ENCODE assay signal across 18 mouse cellular contexts in the genomic region with DNA sequence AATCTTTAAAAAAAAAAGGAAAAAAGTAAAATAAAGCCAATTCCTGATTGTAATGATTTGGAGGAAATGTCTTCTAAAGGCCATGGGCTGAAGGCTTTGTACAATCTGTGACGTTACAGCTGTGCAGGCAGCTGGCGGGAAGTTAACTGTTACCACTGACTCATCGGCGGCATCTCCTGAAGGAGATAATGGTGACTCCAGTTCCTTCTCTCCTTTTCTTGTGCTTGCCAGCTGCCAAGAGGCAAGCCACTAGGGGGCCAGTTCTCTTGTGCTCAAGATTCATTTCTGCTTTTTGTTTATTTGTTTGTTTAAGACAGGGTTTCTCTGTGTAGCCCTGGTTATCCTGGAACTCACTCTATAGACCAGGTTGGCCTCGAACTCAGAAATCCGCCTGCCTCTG. TPM values are rescaled to one million over a fixed set of nuclear protein-coding genes. Genes with fewer than 3 reads are reported as not detected.
A peak's percentile ranks its signal among the peaks of the same experiment; 100 is the strongest.
DNase-seq lines count a peak whose midpoint lies in the region; ATAC-seq and TF ChIP-seq lines count a peak whose summit lies in the region.
"Had no signal": no experiment of that assay in that cellular context is flagged by ENCODE, and none has a peak within 500 bp of the region (broad histone marks: within the 10 kb centered on the region; RNA-seq: fewer than 3 reads in every experiment).

No protein-coding gene starts in this region.

- no peaks in the 10 kb centered on the region for H3K27me3 ChIP-seq in kidney, postnatal 0 days (ENCODE audit: insufficient read depth, low read length)
- peaks cover 26% of the 10 kb centered on the region for H3K27me3 ChIP-seq in CH12.LX (replicated peaks)

- no peaks in the 10 kb centered on the region for H3K79me2 ChIP-seq in CH12.LX (replicated peaks; ENCODE audit: control insufficient read depth, extremely low read depth, insufficient read depth, poor library complexity, severe bottlenecking)

- in situ Hi-C loops in CH12.LX (cut with MboI; ENCODE audit: low pct_ligation_motif_present, low pct_unique_long_range_greater_than_20kb, low sequenced_read_pairs), result no loop called here

- no peak overlapping the region for H3K4me2 ChIP-seq in kidney, postnatal 0 days (ENCODE audit: low read length)
- H3K4me2 ChIP-seq in CH12.LX (ENCODE audit: insufficient read depth, low read depth, poor library complexity, severe bottlenecking), result no peak overlapping the region

- H3K9me3 ChIP-seq in kidney, postnatal 0 days (replicated peaks; ENCODE audit: low read length), result no peaks in the 10 kb centered on the region
- peaks cover 17% of the 10 kb centered on the region for H3K9me3 ChIP-seq in CH12.LX (replicated peaks; ENCODE audit: low read length)
- H3K9me3 ChIP-seq: limb, embryonic 10.5 days had no signal

- no peak overlapping the region for H3K9ac ChIP-seq in kidney, postnatal 0 days (ENCODE audit: low read depth, low read length)
- no peak overlapping the region for H3K9ac ChIP-seq in CH12.LX (ENCODE audit: insufficient read depth, low read depth)

- no peaks in the 10 kb centered on the region for H3K36me3 ChIP-seq in kidney, postnatal 0 days (ENCODE audit: insufficient read depth, low read length)
- no peaks in the 10 kb centered on the region for H3K36me3 ChIP-seq in CH12.LX (replicated peaks in 1 of 2; ENCODE audit: control insufficient read depth in 1 of 2, insufficient read depth in 1 of 2, low read length in 1 of 2)
- H3K36me3 ChIP-seq: limb, embryonic 10.5 days had no signal

- WGBS in kidney, postnatal 0 days, result 78% methylated on average over 6 of the region's 6 CpGs

- DNase-seq in kidney, postnatal 0 days (ENCODE audit: low spot score), result peak; percentile 58
- no peak for DNase-seq in kidney, postnatal 10 days
- DNase-seq in CH12.LX (ENCODE audit: extremely low read depth) (peak; percentile 21), ZHBTc4 (ENCODE audit: low read depth, low spot score) (peak; percentile 59)
- DNase-seq in thymus, postnatal 14 days, result no peak
- DNase-seq in spleen, adult 18-20 months, result no peak
- DNase-seq: adrenal gland, postnatal 14 days; cerebellum, adult 2 months; embryo, embryonic 11 days; heart, postnatal 36 days; kidney, postnatal 25 days; thymus, adult 2 months had no signal

- TF ChIP-seq RAD21 in CH12.LX (IDR thresholded peaks at IDR 0.05; ENCODE audit: low read depth, low read length), result no peak

- no peak overlapping the region for H3K27ac ChIP-seq in kidney, postnatal 0 days
- H3K27ac ChIP-seq in CH12.LX (ENCODE audit: insufficient read depth, low read depth), result no peak overlapping the region
- H3K27ac ChIP-seq: limb, embryonic 10.5 days had no signal

- H3K4me3 ChIP-seq in kidney, postnatal 0 days (replicated peaks; ENCODE audit: low read depth, low read length), result no peak overlapping the region
- no peak overlapping the region for H3K4me3 ChIP-seq in CH12.LX (replicated peaks in 1 of 3; ENCODE audit: low read depth in 2 of 3, low read length in 2 of 3, poor library complexity in 1 of 3)
- H3K4me3 ChIP-seq: limb, embryonic 10.5 days; megakaryocyte, embryonic 14.5 days had no signal

- ATAC-seq in kidney, postnatal 0 days (replicated peaks; ENCODE audit: low FRiP score, low read depth), result no peak
- ATAC-seq in monocyte, adult 5-6 weeks (replicated peaks; ENCODE audit: insufficient number of reproducible peaks, low FRiP score, low TSS enrichment, poor library complexity, severe bottlenecking), result peak; percentile 55
- no peak for ATAC-seq in frontal cortex, adult (ENCODE audit: low TSS enrichment)
- ATAC-seq: forebrain, embryonic 16.5 days; inflammation-experienced regulatory T-cells, adult 6 months had no signal

- no peak for TF ChIP-seq POLR2A in CH12.LX (IDR thresholded peaks at IDR 0.05; ENCODE audit: low read depth, low read length)

- TF ChIP-seq CTCF in kidney, postnatal 0 days (IDR thresholded peaks at IDR 0.05; ENCODE audit: low read depth), result peak; percentile 46
- no peak for TF ChIP-seq CTCF in CH12.LX (conservative IDR thresholded peaks at IDR 0.05 in 1 of 2, IDR thresholded peaks at IDR 0.05 in 1 of 2; ENCODE audit: low read depth in 2 of 2, low read length in 2 of 2)

- dilution Hi-C loops in CH12.LX (cut with MboI; ENCODE audit: extremely low pct_ligation_motif_present, extremely low pct_unique_long_range_greater_than_20kb, low sequenced_read_pairs), result no loop called here

- peaks cover 8% of the 10 kb centered on the region; the same call in 1 of the 2 replicates for H3K4me1 ChIP-seq in kidney, postnatal 0 days (replicated peaks; ENCODE audit: insufficient read depth, low read length)
- peaks cover 6 to 15% of the 10 kb centered on the region in 2 experiments; a peak in 3 of 4 replicates for H3K4me1 ChIP-seq in CH12.LX (ENCODE audit: control insufficient read depth in 1 of 2, insufficient read depth in 2 of 2)

- no peak for TF ChIP-seq EP300 in CH12.LX (IDR thresholded peaks at IDR 0.05; ENCODE audit: low read length)

TF ChIP-seq in CH12.LX, 34 proteins besides CTCF, POLR2A, EP300 and RAD21:
- no peak for TF ChIP-seq TBP (conservative IDR thresholded peaks at IDR 0.05; ENCODE audit: low read depth, low read length)
- no peak for TF ChIP-seq E2F4 (IDR thresholded peaks at IDR 0.05; ENCODE audit: insufficient replicate concordance, low read depth, low read length)
- TF ChIP-seq SMC3 (IDR thresholded peaks at IDR 0.05; ENCODE audit: low read depth, low read length), result no peak
- TF ChIP-seq GABPA (IDR thresholded peaks at IDR 0.05; ENCODE audit: insufficient replicate concordance, low read depth, low read length), result no peak
- TF ChIP-seq ZNF384 (IDR thresholded peaks at IDR 0.05; ENCODE audit: low read depth, low read length), result no peak
- TF ChIP-seq JUN (IDR thresholded peaks at IDR 0.05; ENCODE audit: insufficient read depth, low read depth, low read length), result no peak
- no peak for TF ChIP-seq ELF1 (IDR thresholded peaks at IDR 0.05; ENCODE audit: low read depth, low read length)
- no peak for TF ChIP-seq RCOR1 (conservative IDR thresholded peaks at IDR 0.05; ENCODE audit: low read depth, low read length)
- no peak for TF ChIP-seq CHD1 (IDR thresholded peaks at IDR 0.05; ENCODE audit: low read depth, low read length)
- no peak for TF ChIP-seq USF1 (IDR thresholded peaks at IDR 0.05; ENCODE audit: low read depth, low read length)
- no peak for TF ChIP-seq BHLHE40 (IDR thresholded peaks at IDR 0.05; ENCODE audit: low read depth, low read length)
- TF ChIP-seq KAT2A (IDR thresholded peaks at IDR 0.05; ENCODE audit: insufficient replicate concordance, low read length), result no peak
- no peak for TF ChIP-seq IRF4 (IDR thresholded peaks at IDR 0.05; ENCODE audit: low read depth, low read length)
- TF ChIP-seq MAZ (IDR thresholded peaks at IDR 0.05; ENCODE audit: low read depth, low read length), result no peak
- TF ChIP-seq USF2 (conservative IDR thresholded peaks at IDR 0.05; ENCODE audit: low read depth, low read length), result no peak
- TF ChIP-seq CHD2 (IDR thresholded peaks at IDR 0.05; ENCODE audit: low read length), result no peak
- TF ChIP-seq ZKSCAN1 (IDR thresholded peaks at IDR 0.05; ENCODE audit: borderline replicate concordance, low read depth, low read length), result no peak
- TF ChIP-seq NRF1 (IDR thresholded peaks at IDR 0.05; ENCODE audit: low read depth, low read length), result no peak
- no peak for TF ChIP-seq ZC3H11A (IDR thresholded peaks at IDR 0.05; ENCODE audit: low read depth, low read length)
- TF ChIP-seq TCF12 (IDR thresholded peaks at IDR 0.05; ENCODE audit: low read depth, low read length), result no peak

RNA-seq across cellular contexts. Expression of gene Arhgef19, which starts 29.8 kb away (rescaled TPM):
- polyA plus RNA-seq in kidney, postnatal 0 days (2015; fragmentation: Nextera tagmentation; extraction: Ambion mirVana), result 5.2 and 5.7 TPM in 2 replicates
- 0.08 and 0.21 TPM in 2 replicates for total RNA-seq in CH12.LX (2012; rRNA removed)
- 0.15 TPM in 1 of 2 replicates, not detected in the other for total RNA-seq in CH12.LX (2014; rRNA removed)
- polyA plus RNA-seq in CH12.LX (2012; ENCODE audit: insufficient read length, low read depth), result 0.19 and 0.40 TPM in 2 replicates
- total RNA-seq in monocyte, adult 5-6 weeks (2017), result not detected in 3 replicates
- polyA plus RNA-seq: inflammation-experienced regulatory T-cells, adult 6 months had no signal

RNA-seq across cellular contexts. Expression of gene Epha2, which starts 32.0 kb away (rescaled TPM):
- 5.6 and 5.8 TPM in 2 replicates for polyA plus RNA-seq in kidney, postnatal 0 days (2015; fragmentation: Nextera tagmentation; extraction: Ambion mirVana)
- 0.67 and 0.81 TPM in 2 replicates for total RNA-seq in CH12.LX (2012; rRNA removed)
- 0.55 and 0.58 TPM in 2 replicates for total RNA-seq in CH12.LX (2014; rRNA removed)
- 0.67 and 0.70 TPM in 2 replicates for polyA plus RNA-seq in CH12.LX (2012; ENCODE audit: insufficient read length, low read depth)
- not detected in 3 replicates for total RNA-seq in monocyte, adult 5-6 weeks (2017)
- polyA plus RNA-seq: inflammation-experienced regulatory T-cells, adult 6 months had no signal

RNA-seq across cellular contexts. Expression of gene Rsg1, which starts 55.3 kb away (rescaled TPM):
- 2.7 and 3.1 TPM in 2 replicates for polyA plus RNA-seq in kidney, postnatal 0 days (2015; fragmentation: Nextera tagmentation; extraction: Ambion mirVana)
- total RNA-seq in CH12.LX (2012; rRNA removed) (4.5 and 5.3 TPM in 2 replicates), CH12.LX (2014; rRNA removed) (1.0 and 1.1 TPM in 2 replicates)
- polyA plus RNA-seq in CH12.LX (2012; ENCODE audit: insufficient read length, low read depth), result 2.8 and 3.2 TPM in 2 replicates
- 0.38 to 2.7 TPM in 2 of 3 replicates, not detected in the other for total RNA-seq in monocyte, adult 5-6 weeks (2017)

Comparison
In these comparisons a context has a peak if more than half of its experiments do, and no peak if none do; other contexts are left out.
1. DNase-seq: peak in kidney, postnatal 0 days (single experiment), CH12.LX (single experiment) and ZHBTc4 (single experiment); none in kidney, postnatal 10 days (single experiment), thymus, postnatal 14 days (single experiment) and spleen, adult 18-20 months (0 of 2).